Mouse (Mus musculus) bone marrow, adult 2 months (tissue): ENCODE results near the gene Zranb1.

Experiments used
- CTCF ChIP-seq: fragments of 200-500 bp; IDR thresholded peaks from 2 replicates; pipeline ENCODE4 v1.5.1; 2011; ENCODE audit warnings: low read length, control low read depth; ENCODE audit not compliant: control insufficient read depth, insufficient read depth
- POLR2A ChIP-seq: fragments of 200-500 bp; IDR thresholded peaks from 2 replicates; pipeline ENCODE4 v1.6.1; 2011; ENCODE audit warnings: low read depth, mild to moderate bottlenecking, control low read depth, low read length, borderline replicate concordance; ENCODE audit not compliant: control insufficient read depth

GRCm38 (mm10) chr7:133029496-133030047 lies 98.6 kb downstream of the Zranb1 start:
- TF ChIP-seq CTCF (no peak), POLR2A (no peak)
